Mouse (Mus musculus): ENCODE measurements around the gene Eif1b. TPM values are rescaled to one million over a fixed set of nuclear protein-coding genes. Genes with fewer than 3 reads are reported as not detected.

The Eif1b gene
- polyA plus RNA-seq, 1 experiment from 2014 or later = 454 TPM

GRCm38 (mm10) chr9:120504423-120504822 lies 12.4 kb downstream of the Eif1b start:
- H3K4me2 ChIP-seq (ENCODE audit: low read length) = no peak overlapping the region
- ATAC-seq = no peak
- H3K9me3 ChIP-seq (replicated peaks; ENCODE audit: control insufficient read depth, low read length) = no peaks in the 10 kb centered on the region
- H3K4me3 ChIP-seq (ENCODE audit: low read depth, low read length) = no peak overlapping the region
- no peak overlapping the region for H3K27ac ChIP-seq (ENCODE audit: low read depth, low read length)
- H3K9ac ChIP-seq (ENCODE audit: low read length) = no peak overlapping the region
- no peaks in the 10 kb centered on the region for H3K27me3 ChIP-seq (replicated peaks; ENCODE audit: control insufficient read depth, insufficient read depth, low read length)
- H3K36me3 ChIP-seq (ENCODE audit: control insufficient read depth, insufficient read depth, low read length) = no peaks in the 10 kb centered on the region
- DNase-seq (ENCODE audit: low spot score) = no peak
- H3K4me1 ChIP-seq (ENCODE audit: control insufficient read depth, insufficient read depth, low read length) = no peaks in the 10 kb centered on the region
- 81% methylated on average over 2 of the region's 2 CpGs for WGBS

DNA sequence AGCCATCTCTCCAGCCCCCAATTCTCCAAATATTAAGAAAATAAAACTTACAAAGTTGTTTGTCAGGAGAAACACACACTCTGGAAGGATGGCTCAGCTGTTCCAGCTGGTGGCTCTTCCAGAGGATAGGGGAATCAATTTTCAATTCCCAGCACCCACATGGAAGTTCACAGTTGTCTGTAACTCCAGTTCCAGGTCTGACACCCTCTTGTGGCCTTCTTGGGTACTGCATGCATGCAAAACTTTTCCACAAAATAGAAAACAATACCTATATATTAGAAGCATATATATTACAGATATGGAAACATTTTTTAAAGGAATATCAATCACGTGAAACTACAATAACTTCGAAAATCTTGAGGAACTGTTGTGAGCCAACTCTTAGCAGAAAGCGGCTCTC lies 19.7 kb downstream of the Eif1b start:
- Histone ChIP-seq H3K36me3 (ENCODE audit: control insufficient read depth, insufficient read depth, low read length) (no peaks in the 10 kb centered on the region), H3K9me3 (replicated peaks; ENCODE audit: control insufficient read depth, low read length) (no peaks in the 10 kb centered on the region), H3K9ac (ENCODE audit: low read length) (no peak overlapping the region), H3K4me3 (ENCODE audit: low read depth, low read length) (no peak overlapping the region), H3K4me2 (ENCODE audit: low read length) (no peak overlapping the region), H3K27ac (ENCODE audit: low read depth, low read length) (no peak overlapping the region), H3K27me3 (replicated peaks; ENCODE audit: control insufficient read depth, insufficient read depth, low read length) (no peaks in the 10 kb centered on the region), H3K4me1 (ENCODE audit: control insufficient read depth, insufficient read depth, low read length) (no peaks in the 10 kb centered on the region)
- WGBS = 79% methylated on average over 3 of the region's 3 CpGs
- DNase-seq (ENCODE audit: low spot score) = no peak
- ATAC-seq = no peak

- Histone ChIP-seq H3K4me1 (ENCODE audit: control insufficient read depth, insufficient read depth, low read length) (no peaks in the 10 kb centered on the region), H3K9me3 (replicated peaks; ENCODE audit: control insufficient read depth, low read length) (no peaks in the 10 kb centered on the region), H3K4me2 (ENCODE audit: low read length) (no peak overlapping the region), H3K36me3 (ENCODE audit: control insufficient read depth, insufficient read depth, low read length) (no peaks in the 10 kb centered on the region), H3K4me3 (ENCODE audit: low read depth, low read length) (no peak overlapping the region), H3K9ac (ENCODE audit: low read length) (no peak overlapping the region), H3K27me3 (replicated peaks; ENCODE audit: control insufficient read depth, insufficient read depth, low read length) (no peaks in the 10 kb centered on the region), H3K27ac (ENCODE audit: low read depth, low read length) (no peak overlapping the region)
- DNase-seq (ENCODE audit: low spot score) (no peak), ATAC-seq (no peak)
- 89% methylated on average over 8 of the region's 8 CpGs for WGBS
Observed at GRCm38 (mm10) chr9:120516720-120517119, 24.7 kb downstream of the Eif1b start.

GRCm38 (mm10) chr9:120518946-120519345 lies 26.9 kb downstream of the Eif1b start:
- Histone ChIP-seq H3K36me3 (ENCODE audit: control insufficient read depth, insufficient read depth, low read length) (no peaks in the 10 kb centered on the region), H3K27ac (ENCODE audit: low read depth, low read length) (no peak overlapping the region), H3K9me3 (replicated peaks; ENCODE audit: control insufficient read depth, low read length) (no peaks in the 10 kb centered on the region), H3K27me3 (replicated peaks; ENCODE audit: control insufficient read depth, insufficient read depth, low read length) (no peaks in the 10 kb centered on the region), H3K4me1 (ENCODE audit: control insufficient read depth, insufficient read depth, low read length) (no peaks in the 10 kb centered on the region), H3K9ac (ENCODE audit: low read length) (no peak overlapping the region), H3K4me3 (ENCODE audit: low read depth, low read length) (no peak overlapping the region), H3K4me2 (ENCODE audit: low read length) (no peak overlapping the region)
- DNase-seq (ENCODE audit: low spot score) (no peak), ATAC-seq (no peak)
- 87% methylated on average over 3 of the region's 3 CpGs for WGBS

DNA sequence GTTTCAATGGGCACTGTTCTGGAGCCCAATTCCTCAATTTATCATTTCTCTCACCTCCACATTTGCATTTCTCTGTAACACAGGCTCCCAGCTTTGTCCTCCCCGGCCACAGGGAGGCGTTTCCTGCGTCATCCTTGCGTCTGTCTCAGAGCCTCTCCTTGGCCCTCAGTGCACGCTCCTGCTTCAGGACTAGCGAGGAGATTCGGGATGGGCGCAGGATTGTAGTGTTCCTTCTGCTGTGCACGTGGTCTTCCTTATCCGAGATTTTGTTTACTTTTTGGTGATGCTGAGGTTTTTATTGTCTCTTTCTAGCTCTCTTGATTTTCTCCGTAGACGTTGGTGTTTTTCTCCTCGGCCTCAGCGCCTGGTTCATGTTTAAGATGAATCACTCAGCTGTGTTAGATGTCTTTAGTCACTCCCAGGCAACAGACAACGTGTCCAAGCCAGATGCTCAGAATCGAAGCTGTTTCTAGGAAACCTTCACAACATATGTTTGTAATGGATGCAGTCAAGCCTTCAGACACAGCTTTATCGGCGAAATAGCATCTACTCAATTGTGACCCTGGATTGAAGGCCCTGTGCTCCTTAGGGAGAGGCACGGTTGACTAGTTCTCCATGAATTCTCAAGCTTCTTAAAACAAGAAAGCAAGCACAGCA lies 27.6 kb downstream of the Eif1b start:
- H3K27me3 ChIP-seq (replicated peaks; ENCODE audit: control insufficient read depth, insufficient read depth, low read length) = no peaks in the 10 kb centered on the region
- no peak overlapping the region for H3K4me3 ChIP-seq (ENCODE audit: low read depth, low read length)
- DNase-seq (ENCODE audit: low spot score) = no peak
- H3K27ac ChIP-seq (ENCODE audit: low read depth, low read length) = no peak overlapping the region
- no peaks in the 10 kb centered on the region for H3K9me3 ChIP-seq (replicated peaks; ENCODE audit: control insufficient read depth, low read length)
- no peaks in the 10 kb centered on the region for H3K36me3 ChIP-seq (ENCODE audit: control insufficient read depth, insufficient read depth, low read length)
- no peak overlapping the region for H3K4me2 ChIP-seq (ENCODE audit: low read length)
- H3K9ac ChIP-seq (ENCODE audit: low read length) = no peak overlapping the region
- H3K4me1 ChIP-seq (ENCODE audit: control insufficient read depth, insufficient read depth, low read length) = no peaks in the 10 kb centered on the region
- 70% methylated on average over 19 of the region's 19 CpGs for WGBS
- no peak for ATAC-seq

DNA sequence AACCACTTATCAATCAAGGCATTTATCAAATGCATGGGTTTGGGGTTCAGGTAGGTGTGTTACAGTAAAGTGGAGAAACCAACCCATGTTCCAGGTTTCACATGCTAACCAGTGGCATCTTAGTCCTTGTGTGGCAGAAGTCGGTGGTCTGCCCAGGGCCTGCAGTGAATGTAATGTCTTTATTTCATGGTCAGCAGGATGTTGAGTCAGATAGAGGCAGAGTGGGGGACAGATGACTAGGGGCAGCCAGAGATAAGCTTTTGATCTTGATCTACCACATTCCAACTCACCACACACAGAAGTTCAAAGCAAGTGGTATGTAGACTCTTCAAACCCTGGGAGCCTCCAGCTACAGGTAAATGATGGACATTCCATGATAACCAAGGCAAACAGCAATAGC lies 29.1 kb downstream of the Eif1b start:
- H3K9ac ChIP-seq (ENCODE audit: low read length) = no peak overlapping the region
- H3K27me3 ChIP-seq (replicated peaks; ENCODE audit: control insufficient read depth, insufficient read depth, low read length) = no peaks in the 10 kb centered on the region
- no peaks in the 10 kb centered on the region for H3K9me3 ChIP-seq (replicated peaks; ENCODE audit: control insufficient read depth, low read length)
- H3K4me1 ChIP-seq (ENCODE audit: control insufficient read depth, insufficient read depth, low read length) = no peaks in the 10 kb centered on the region
- no peaks in the 10 kb centered on the region for H3K36me3 ChIP-seq (ENCODE audit: control insufficient read depth, insufficient read depth, low read length)
- DNase-seq (ENCODE audit: low spot score) = no peak
- no peak overlapping the region for H3K4me2 ChIP-seq (ENCODE audit: low read length)
- H3K4me3 ChIP-seq (ENCODE audit: low read depth, low read length) = no peak overlapping the region
- H3K27ac ChIP-seq (ENCODE audit: low read depth, low read length) = no peak overlapping the region
- 87% methylated on average over 1 of the region's 1 CpGs for WGBS
- ATAC-seq = no peak

GRCm38 (mm10) chr9:120527270-120527669 lies 35.2 kb downstream of the Eif1b start:
- Histone ChIP-seq H3K4me2 (ENCODE audit: low read length) (no peak overlapping the region), H3K4me1 (ENCODE audit: control insufficient read depth, insufficient read depth, low read length) (no peaks in the 10 kb centered on the region), H3K36me3 (ENCODE audit: control insufficient read depth, insufficient read depth, low read length) (no peaks in the 10 kb centered on the region), H3K27me3 (replicated peaks; ENCODE audit: control insufficient read depth, insufficient read depth, low read length) (no peaks in the 10 kb centered on the region), H3K9me3 (replicated peaks; ENCODE audit: control insufficient read depth, low read length) (no peaks in the 10 kb centered on the region), H3K9ac (ENCODE audit: low read length) (no peak overlapping the region), H3K4me3 (ENCODE audit: low read depth, low read length) (no peak overlapping the region), H3K27ac (ENCODE audit: low read depth, low read length) (no peak overlapping the region)
- no peak for DNase-seq (ENCODE audit: low spot score)
- ATAC-seq = no peak
- WGBS = 16% methylated on average over 4 of the region's 4 CpGs

DNA sequence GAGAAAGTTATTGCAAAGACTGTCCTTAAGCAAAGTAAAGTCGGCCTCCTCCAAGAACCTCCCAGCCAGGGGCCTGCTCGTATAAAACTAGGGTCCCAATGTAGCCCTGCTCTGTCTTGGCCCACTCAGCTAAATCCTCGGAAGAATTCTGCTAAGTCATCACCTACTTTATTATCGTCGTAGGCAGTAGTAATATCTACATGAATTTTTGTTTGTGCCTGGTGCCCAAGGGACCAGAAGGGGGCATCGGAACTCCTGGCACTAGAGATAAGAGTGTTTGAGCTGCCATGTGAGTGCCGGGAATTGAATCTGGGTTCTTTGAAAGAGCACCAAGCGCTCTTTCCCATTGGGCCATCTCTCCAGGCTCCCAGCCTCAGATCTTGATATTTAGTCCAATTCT lies 35.9 kb downstream of the Eif1b start:
- Histone ChIP-seq H3K27me3 (replicated peaks; ENCODE audit: control insufficient read depth, insufficient read depth, low read length) (no peaks in the 10 kb centered on the region), H3K4me2 (ENCODE audit: low read length) (no peak overlapping the region), H3K27ac (ENCODE audit: low read depth, low read length) (no peak overlapping the region), H3K36me3 (ENCODE audit: control insufficient read depth, insufficient read depth, low read length) (no peaks in the 10 kb centered on the region), H3K4me3 (ENCODE audit: low read depth, low read length) (no peak overlapping the region), H3K9ac (ENCODE audit: low read length) (no peak overlapping the region), H3K4me1 (ENCODE audit: control insufficient read depth, insufficient read depth, low read length) (no peaks in the 10 kb centered on the region), H3K9me3 (replicated peaks; ENCODE audit: control insufficient read depth, low read length) (no peaks in the 10 kb centered on the region)
- 93% methylated on average over 8 of the region's 8 CpGs for whole genome bisulfite sequencing
- DNase-seq (ENCODE audit: low spot score) = no peak
- ATAC-seq = no peak

DNA sequence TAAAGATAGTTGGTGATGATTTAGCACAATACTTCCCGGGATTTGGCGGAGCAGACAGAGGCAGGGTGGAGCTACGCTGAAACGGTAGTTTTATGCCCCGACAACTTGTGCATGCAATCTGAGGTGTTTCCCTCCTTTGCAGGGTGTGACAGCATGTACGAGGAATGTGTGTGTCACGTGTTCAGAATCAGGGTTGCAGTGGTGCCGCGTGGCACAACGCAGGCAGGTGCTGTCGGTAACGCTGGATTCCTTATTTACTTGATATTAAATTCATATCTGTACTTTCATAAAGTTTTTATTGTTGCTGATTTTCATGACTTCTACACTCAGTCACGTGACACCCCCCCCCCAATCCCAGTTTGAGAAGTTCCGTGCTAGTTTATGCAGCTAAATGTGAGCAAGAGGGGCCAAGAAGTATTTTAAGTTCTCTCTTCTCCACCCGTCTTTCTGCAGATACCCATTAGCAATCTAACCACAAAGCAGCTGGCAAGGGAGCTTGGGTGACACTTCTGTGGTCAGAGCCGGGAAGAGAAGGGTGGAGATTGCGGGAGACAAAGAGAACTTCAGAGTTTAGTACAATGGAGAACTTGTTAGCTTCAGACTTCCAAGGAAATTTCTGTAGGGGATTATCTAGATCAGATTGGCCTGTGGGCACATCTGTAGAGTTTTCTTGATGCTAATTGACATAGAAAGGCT lies 36.9 kb downstream of the Eif1b start:
- ATAC-seq (no peak), DNase-seq (ENCODE audit: low spot score) (no peak)
- Histone ChIP-seq H3K27me3 (replicated peaks; ENCODE audit: control insufficient read depth, insufficient read depth, low read length) (no peaks in the 10 kb centered on the region), H3K36me3 (ENCODE audit: control insufficient read depth, insufficient read depth, low read length) (no peaks in the 10 kb centered on the region), H3K9me3 (replicated peaks; ENCODE audit: control insufficient read depth, low read length) (no peaks in the 10 kb centered on the region), H3K4me2 (ENCODE audit: low read length) (no peak overlapping the region), H3K27ac (ENCODE audit: low read depth, low read length) (no peak overlapping the region), H3K4me1 (ENCODE audit: control insufficient read depth, insufficient read depth, low read length) (no peaks in the 10 kb centered on the region), H3K9ac (ENCODE audit: low read length) (no peak overlapping the region), H3K4me3 (ENCODE audit: low read depth, low read length) (no peak overlapping the region)
- WGBS = 82% methylated on average over 17 of the region's 17 CpGs

Measured in forebrain, embryonic 14.5 days (tissue).